Mouse (Mus musculus) neutrophil, adult 5-6 weeks (primary cell): ENCODE measurements around the gene Gsdma. TPM values are rescaled to one million over a fixed set of nuclear protein-coding genes. Genes with fewer than 3 reads are reported as not detected.

Experiments used
- total RNA-seq: library from RNA; stranded (forward); fragments of 200-1000 nt; gene quantifications from 2 replicates; pipeline ENCODE4 v1.2.3, GENCODE M21; 2017

Gene Gsdma
- total RNA-seq, 1 experiment from 2014 or later: not detected

Other genes starting within 250 kb of the Gsdma start
- gene Mien1, start 225.4 kb upstream of the Gsdma start, total RNA-seq: 30.1 and 37.2 TPM in 2 replicates
- 0.98 and 1.7 TPM in 2 replicates for gene Grb7, start 218.0 kb upstream of the Gsdma start, total RNA-seq
- gene Ikzf3, start 118.3 kb upstream of the Gsdma start, total RNA-seq: 315 and 346 TPM in 2 replicates
- 2.4 and 7.5 TPM in 2 replicates for gene Zpbp2, start 113.3 kb upstream of the Gsdma start, total RNA-seq
- gene Ormdl3, start 77.0 kb upstream of the Gsdma start, total RNA-seq: 18.6 and 23.8 TPM in 2 replicates
- not detected in 2 replicates for gene Lrrc3c, start 66.1 kb upstream of the Gsdma start, total RNA-seq
- gene Gm12355, start 38.7 kb upstream of the Gsdma start, total RNA-seq: not detected in 2 replicates
- gene Gsdma3, start 38.0 kb upstream of the Gsdma start, total RNA-seq: not detected in 2 replicates
- gene Gsdma2, start 17.6 kb upstream of the Gsdma start, total RNA-seq: not detected in 2 replicates
- 33.2 and 37.8 TPM in 2 replicates for gene Psmd3, start 18.2 kb downstream of the Gsdma start, total RNA-seq
- gene Csf3, start 36.9 kb downstream of the Gsdma start, total RNA-seq: not detected in 2 replicates
- gene Med24, start 65.1 kb downstream of the Gsdma start, total RNA-seq: 14.9 and 21.3 TPM in 2 replicates
- 7.9 and 8.7 TPM in 2 replicates for gene Thra, start 76.3 kb downstream of the Gsdma start, total RNA-seq
- gene Nr1d1, start 111.0 kb downstream of the Gsdma start, total RNA-seq: 0.47 and 1.8 TPM in 2 replicates
- 191 TPM in 2 replicates for gene Msl1, start 131.2 kb downstream of the Gsdma start, total RNA-seq
- 58.7 and 64.0 TPM in 2 replicates for gene Casc3, start 140.6 kb downstream of the Gsdma start, total RNA-seq
- gene Rapgefl1, start 172.4 kb downstream of the Gsdma start, total RNA-seq: 0.58 and 0.61 TPM in 2 replicates
- gene Wipf2, start 199.3 kb downstream of the Gsdma start, total RNA-seq: 13.4 and 16.2 TPM in 2 replicates
- gene Cdc6, start 243.4 kb downstream of the Gsdma start, total RNA-seq: 2.0 and 2.2 TPM in 2 replicates